Mouse (Mus musculus) neural tube, embryonic 11.5 days (tissue): ENCODE measurements at regions not wholly inside any gene's neighbourhood (a gene's known extent, or its start where the extent isn't known, plus 50 kb on each side); places are given as distances from the start of the nearest gene placed in this dataset.

ENCODE experiments used
- ATAC-seq: fragments of 200-750 bp; cut with Nextera tagmentation; 2 replicates; pipeline ENCODE4 v1.8.0; 2017; ENCODE audit warnings: moderate number of reproducible peaks, mild to moderate bottlenecking, moderate TSS enrichment, moderate library complexity; ENCODE audit not compliant: insufficient read depth, low FRiP score, low TSS enrichment
- DNase-seq: peaks from one replicate; pipeline ENCODE4 v3.0.0-alpha.2; 2015; ENCODE audit warnings: low spot score
- H3K27ac ChIP-seq: fragments of 300-500 bp; sonication (generic); 2 replicates; pipeline ENCODE4 v1.5.1; 2014; ENCODE audit warnings: low read depth, mild to moderate bottlenecking, low read length
- H3K27me3 ChIP-seq: fragments of 300-500 bp; sonication (generic); 2 replicates; pipeline ENCODE4 v1.6.1; 2014; ENCODE audit warnings: mild to moderate bottlenecking, low read length, mixed read lengths; ENCODE audit not compliant: control insufficient read depth, insufficient read depth
- H3K36me3 ChIP-seq: fragments of 300-500 bp; sonication (generic); 2 replicates; pipeline ENCODE4 v1.6.1; 2014; ENCODE audit warnings: mild to moderate bottlenecking, low read length, moderate library complexity, mixed read lengths; ENCODE audit not compliant: control insufficient read depth, insufficient read depth
- H3K4me1 ChIP-seq: fragments of 300-500 bp; sonication (generic); 2 replicates; pipeline ENCODE4 v1.6.1; 2014; ENCODE audit warnings: low read length, mixed read lengths; ENCODE audit not compliant: control insufficient read depth, insufficient read depth
- H3K4me2 ChIP-seq: fragments of 300-500 bp; sonication (generic); 2 replicates; pipeline ENCODE4 v1.6.1; 2014; ENCODE audit warnings: low read depth, mild to moderate bottlenecking, moderate library complexity
- H3K4me3 ChIP-seq: fragments of 300-500 bp; sonication (generic); 2 replicates; pipeline ENCODE4 v1.5.1; 2014; ENCODE audit warnings: low read depth, low read length
- H3K9ac ChIP-seq: fragments of 300-500 bp; sonication (generic); 2 replicates; pipeline ENCODE4 v1.6.1; 2014; ENCODE audit warnings: mild to moderate bottlenecking, low read length
- H3K9me3 ChIP-seq: fragments of 300-500 bp; sonication (generic); 2 replicates; pipeline ENCODE4 v1.6.1; 2016; ENCODE audit warnings: low read length; ENCODE audit not compliant: control insufficient read depth
- WGBS: fragments of 180-500 bp; shearing (Covaris S2); extraction: QIAGEN DNeasy Blood & Tissue Kit; methylation state at CpG from one replicate; pipeline ENCODE4 v1.1.7; 2014; 5-methylcytosine and 5-hydroxymethylcytosine counted together

DNA sequence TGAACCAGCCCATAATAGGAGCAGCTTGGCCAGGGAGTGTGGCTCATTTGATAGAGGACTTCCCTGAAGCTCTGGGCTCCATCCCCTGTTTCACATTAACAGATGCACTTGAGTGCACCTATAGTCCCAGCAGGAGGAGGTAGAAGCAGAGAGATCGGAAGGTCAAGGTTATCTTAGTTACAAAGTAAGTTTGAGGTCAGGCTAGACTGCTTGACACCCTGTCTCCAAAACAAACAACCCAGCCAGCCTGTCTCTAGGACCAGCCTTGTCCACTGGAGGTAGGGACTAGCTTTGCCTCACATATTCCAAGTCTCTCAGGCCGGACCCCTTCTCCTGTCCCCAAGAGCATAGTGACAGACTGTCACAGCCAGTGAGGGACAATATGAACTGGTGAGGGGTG is 88.9 kb upstream of the Ptpn1 start:
- H3K4me2 ChIP-seq: no peak overlapping the region
- no peak overlapping the region for H3K27ac ChIP-seq
- WGBS: 89% methylated on average over 2 of the region's 2 CpGs
- no peaks in the 10 kb centered on the region for H3K36me3 ChIP-seq
- H3K4me3 ChIP-seq: no peak overlapping the region
- ATAC-seq (no peak), DNase-seq (no peak)
- no peaks in the 10 kb centered on the region for H3K9me3 ChIP-seq
- H3K27me3 ChIP-seq: no peaks in the 10 kb centered on the region
- no peak overlapping the region for H3K9ac ChIP-seq
- no peaks in the 10 kb centered on the region for H3K4me1 ChIP-seq

DNA sequence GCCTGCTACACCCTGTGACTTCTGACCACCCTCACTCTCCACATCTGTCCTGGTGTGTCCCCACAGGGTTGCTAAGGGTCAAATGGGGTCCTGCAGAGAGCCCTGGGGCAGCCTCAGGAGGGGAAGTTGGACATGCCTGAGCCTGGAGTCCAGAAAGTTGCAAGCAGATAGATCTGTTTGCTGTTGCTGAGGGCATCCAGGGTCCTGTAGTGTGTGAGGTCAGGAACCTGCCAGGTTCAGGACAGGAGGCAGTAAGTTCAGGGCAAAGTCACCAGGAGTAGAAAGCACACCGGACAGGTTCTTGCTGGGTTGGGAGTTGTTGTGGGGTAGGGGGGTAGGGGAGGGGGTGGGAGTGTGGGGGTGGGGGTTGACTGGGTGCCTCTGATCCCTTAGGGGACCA is 89.4 kb upstream of the Ptpn1 start:
- ATAC-seq (no peak), DNase-seq (no peak)
- no peak overlapping the region for H3K4me3 ChIP-seq
- no peaks in the 10 kb centered on the region for H3K9me3 ChIP-seq
- H3K4me1 ChIP-seq: no peaks in the 10 kb centered on the region
- no peak overlapping the region for H3K4me2 ChIP-seq
- no peak overlapping the region for H3K9ac ChIP-seq
- no peaks in the 10 kb centered on the region for H3K27me3 ChIP-seq
- H3K27ac ChIP-seq: no peak overlapping the region
- WGBS: 91% methylated on average over 1 of the region's 1 CpGs
- no peaks in the 10 kb centered on the region for H3K36me3 ChIP-seq

DNA sequence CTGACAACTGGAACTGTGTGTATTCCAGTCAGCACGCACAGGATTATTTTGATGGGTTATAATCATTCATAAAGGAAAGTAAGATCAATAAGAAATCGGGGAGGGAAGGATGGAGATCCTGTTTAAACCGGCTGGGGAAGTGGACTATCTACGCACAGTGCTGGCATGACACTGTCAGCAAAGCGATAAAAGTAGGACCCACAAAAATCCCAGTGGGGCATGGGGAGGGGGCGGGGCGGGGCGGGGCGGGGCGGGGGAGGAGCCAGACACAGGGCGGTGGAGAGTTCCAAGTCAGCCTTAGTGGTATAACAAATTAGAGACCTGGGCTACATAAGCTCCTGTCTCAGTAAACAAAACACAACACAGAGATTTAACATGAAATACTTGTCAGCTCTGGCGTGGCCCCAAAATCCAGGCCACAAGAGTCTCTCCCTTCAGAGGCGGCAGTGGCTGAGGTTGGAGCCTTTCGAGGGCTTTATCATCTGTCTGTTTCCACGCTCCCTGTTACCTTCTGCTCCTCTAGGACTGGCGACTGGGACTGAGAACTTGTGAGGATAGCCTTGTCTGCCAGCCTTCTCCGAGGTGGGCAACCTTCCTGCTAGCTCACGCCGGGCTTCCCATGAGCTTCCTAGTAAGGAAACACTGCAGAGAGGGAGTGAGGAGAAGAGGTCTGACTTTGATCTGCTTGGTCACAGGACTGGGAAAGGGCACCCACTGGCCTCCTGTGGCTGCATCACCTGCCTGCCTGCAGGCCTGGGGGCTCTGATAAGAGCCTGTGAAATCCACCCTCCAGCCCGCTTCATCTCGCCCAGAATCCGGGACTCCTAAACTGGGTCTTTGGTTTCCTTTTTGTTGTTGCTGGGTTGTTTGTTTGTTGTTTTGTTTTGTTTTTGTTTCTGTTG is 90.3 kb upstream of the Ptpn1 start:
- no peaks in the 10 kb centered on the region for H3K36me3 ChIP-seq
- no peaks in the 10 kb centered on the region for H3K4me1 ChIP-seq
- H3K9ac ChIP-seq: no peak overlapping the region
- no peak overlapping the region for H3K27ac ChIP-seq
- DNase-seq: no peak
- 41% methylated on average over 22 of the region's 22 CpGs for WGBS
- H3K9me3 ChIP-seq: no peaks in the 10 kb centered on the region
- H3K4me2 ChIP-seq: no peak overlapping the region
- no peak for ATAC-seq
- no peaks in the 10 kb centered on the region for H3K27me3 ChIP-seq
- H3K4me3 ChIP-seq: no peak overlapping the region

DNA sequence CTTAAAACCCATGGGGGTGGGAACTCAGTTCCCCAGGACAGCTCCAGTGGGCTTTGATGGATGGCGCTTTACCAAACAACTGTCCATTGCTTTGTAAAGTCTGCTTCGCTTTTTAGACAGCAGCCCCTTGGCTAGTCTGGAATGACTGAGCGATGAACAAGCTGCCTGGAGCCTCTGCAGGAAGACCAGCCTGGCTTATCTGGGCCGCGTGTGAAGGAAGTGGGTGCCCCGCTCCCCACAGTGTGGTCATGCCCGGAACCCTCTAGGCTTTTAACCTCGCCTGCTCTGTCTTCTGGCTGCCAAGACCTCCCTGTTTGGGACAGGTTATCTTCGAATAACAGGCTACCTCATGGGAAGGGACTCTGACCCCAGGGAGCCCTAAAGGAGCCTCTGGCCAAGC is 91.5 kb upstream of the Ptpn1 start:
- Histone ChIP-seq H3K27ac (no peak overlapping the region), H3K4me3 (no peak overlapping the region), H3K4me2 (no peak overlapping the region)

DNA sequence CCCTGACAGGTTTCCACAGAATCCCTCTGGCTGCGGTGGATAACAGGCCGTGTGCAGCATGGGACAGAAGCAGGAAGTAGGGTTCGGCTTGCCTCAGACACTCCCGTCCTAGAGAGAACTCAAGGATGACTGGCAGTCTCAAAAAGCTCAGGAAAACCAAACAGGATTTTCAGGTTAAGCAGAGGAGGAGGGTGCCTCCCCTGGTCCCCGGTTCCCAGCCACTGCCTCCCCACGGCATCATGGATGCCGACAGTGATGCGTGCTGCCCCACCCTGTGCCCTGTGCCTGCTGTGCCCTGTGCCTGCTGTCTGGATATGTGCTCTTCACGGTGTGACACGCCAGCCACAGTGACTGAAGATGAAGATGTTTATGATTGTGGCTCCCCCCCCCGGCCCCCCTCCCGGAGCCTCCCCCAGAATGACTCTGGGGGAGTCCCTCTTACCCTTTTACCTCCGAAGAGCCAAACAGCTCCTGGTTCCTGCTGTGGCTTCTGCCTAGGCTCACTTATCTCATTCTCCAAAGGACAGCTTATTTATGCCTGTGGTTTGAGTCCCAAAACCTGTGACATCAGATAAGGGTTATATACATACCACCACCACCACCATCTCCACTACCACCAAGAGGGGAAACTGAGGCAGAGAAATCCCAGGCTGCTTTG is 92.4 kb upstream of the Ptpn1 start:
- ATAC-seq (no peak), DNase-seq (no peak)
- 79% methylated on average over 13 of the region's 13 CpGs for WGBS
- no peaks in the 10 kb centered on the region for H3K9me3 ChIP-seq
- no peaks in the 10 kb centered on the region for H3K36me3 ChIP-seq
- no peak overlapping the region for H3K4me2 ChIP-seq
- H3K27ac ChIP-seq: no peak overlapping the region
- H3K4me3 ChIP-seq: no peak overlapping the region
- H3K27me3 ChIP-seq: no peaks in the 10 kb centered on the region
- H3K4me1 ChIP-seq: no peaks in the 10 kb centered on the region
- H3K9ac ChIP-seq: no peak overlapping the region

More for the DNA sequence above, 91.5 kb upstream of the Ptpn1 start:
- Histone ChIP-seq H3K9me3 (no peaks in the 10 kb centered on the region), H3K4me1 (no peaks in the 10 kb centered on the region), H3K36me3 (no peaks in the 10 kb centered on the region), H3K27me3 (no peaks in the 10 kb centered on the region), H3K9ac (no peak overlapping the region)
- no peak for DNase-seq
- 94% methylated on average over 9 of the region's 9 CpGs for WGBS
- no peak for ATAC-seq

DNA sequence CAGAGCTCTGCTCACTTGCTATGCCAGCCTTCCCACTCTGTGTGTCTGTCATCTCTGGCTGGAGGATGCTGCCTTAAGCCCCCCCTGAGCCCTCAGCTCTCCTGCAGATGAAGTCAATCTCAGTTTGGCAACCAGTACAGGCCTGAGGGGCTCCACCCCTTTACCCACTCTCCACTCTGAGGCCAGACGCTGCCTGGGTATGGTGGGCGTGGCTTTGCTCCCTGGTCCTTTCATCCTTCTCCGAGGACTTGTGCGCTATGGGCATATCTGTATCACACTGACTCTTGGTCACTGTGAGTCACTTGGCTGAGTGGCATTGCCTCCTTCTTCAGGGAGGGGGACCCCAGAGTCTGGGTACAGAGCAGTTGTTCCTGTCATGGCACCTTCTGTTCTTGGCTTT is 94.3 kb upstream of the Ptpn1 start:
- Histone ChIP-seq H3K4me2 (no peak overlapping the region), H3K4me3 (no peak overlapping the region), H3K27ac (no peak overlapping the region), H3K4me1 (peaks cover 7% of the 10 kb centered on the region; the same call in 1 of the 2 replicates), H3K9me3 (no peaks in the 10 kb centered on the region), H3K27me3 (no peaks in the 10 kb centered on the region), H3K9ac (no peak overlapping the region), H3K36me3 (no peaks in the 10 kb centered on the region)
- DNase-seq (no peak), ATAC-seq (no peak)
- WGBS: 54% methylated on average over 4 of the region's 4 CpGs

DNA sequence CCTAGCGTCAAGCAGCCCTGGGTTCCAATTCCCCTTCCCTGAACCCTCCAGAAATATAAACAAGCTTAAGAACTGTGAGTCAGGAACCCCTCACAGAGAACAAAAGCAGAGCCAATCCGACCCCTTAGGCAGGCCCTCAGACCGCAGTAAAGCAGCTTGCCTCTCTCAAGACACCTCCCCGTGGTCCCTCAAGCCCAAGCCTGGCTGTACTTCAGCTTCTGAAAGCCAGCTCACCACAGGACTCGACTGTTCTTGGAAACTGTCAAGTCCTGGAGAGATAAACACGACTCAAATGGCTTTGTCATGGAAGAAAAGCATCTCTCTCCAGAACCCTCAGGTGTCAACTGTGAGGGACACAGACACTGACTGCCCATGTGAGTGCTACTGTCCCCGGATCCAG is 95.2 kb upstream of the Ptpn1 start:
- Histone ChIP-seq H3K27me3 (no peaks in the 10 kb centered on the region), H3K36me3 (no peaks in the 10 kb centered on the region), H3K27ac (no peak overlapping the region), H3K4me2 (no peak overlapping the region), H3K4me1 (peaks cover 7% of the 10 kb centered on the region; the same call in 1 of the 2 replicates), H3K9me3 (no peaks in the 10 kb centered on the region), H3K4me3 (no peak overlapping the region), H3K9ac (no peak overlapping the region)
- 38% methylated on average over 7 of the region's 7 CpGs for WGBS
- DNase-seq: no peak
- ATAC-seq: no peak

DNA sequence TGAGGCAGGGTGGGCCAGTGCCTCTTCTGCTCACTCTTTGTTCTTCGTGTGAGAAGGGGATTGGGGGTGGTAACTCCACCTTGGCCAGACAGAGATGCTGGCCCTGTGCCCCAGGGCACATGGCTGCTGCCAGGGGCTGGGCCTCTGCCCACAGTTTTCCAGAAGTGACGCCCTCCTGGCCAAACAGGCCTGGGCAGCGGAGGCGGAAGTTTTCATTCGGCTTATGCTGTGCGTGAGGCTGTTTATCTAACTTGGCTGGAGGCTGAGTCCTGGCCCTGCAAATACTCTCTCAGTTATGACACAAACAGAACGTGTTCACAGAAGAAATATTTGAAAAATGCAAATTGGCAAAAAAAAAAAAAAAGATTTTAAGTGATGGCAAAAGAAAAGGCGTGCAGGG is 97.3 kb upstream of the Ptpn1 start:
- H3K27ac ChIP-seq: no peak overlapping the region
- no peak overlapping the region for H3K4me3 ChIP-seq
- no peaks in the 10 kb centered on the region for H3K27me3 ChIP-seq
- ATAC-seq (no peak), DNase-seq (no peak)
- peaks cover 7% of the 10 kb centered on the region; the same call in 1 of the 2 replicates for H3K4me1 ChIP-seq
- no peak overlapping the region for H3K4me2 ChIP-seq
- H3K36me3 ChIP-seq: no peaks in the 10 kb centered on the region
- no peaks in the 10 kb centered on the region for H3K9me3 ChIP-seq
- 77% methylated on average over 8 of the region's 8 CpGs for WGBS
- no peak overlapping the region for H3K9ac ChIP-seq
